Mouse (Mus musculus): ENCODE data around the gene Tomm40l.

- TF ChIP-seq CTCF (conservative IDR thresholded peaks at IDR 0.05; ENCODE audit: low read length) (no peak), NANOG (IDR thresholded peaks at IDR 0.05; ENCODE audit: borderline replicate concordance, low read length) (no peak)
These were observed 23.0 kb upstream of the Tomm40l start for GRCm38 (mm10) chr1:171245353-171245752.
